ENCODE assay signal across 8 mouse cellular contexts in the genomic region with DNA sequence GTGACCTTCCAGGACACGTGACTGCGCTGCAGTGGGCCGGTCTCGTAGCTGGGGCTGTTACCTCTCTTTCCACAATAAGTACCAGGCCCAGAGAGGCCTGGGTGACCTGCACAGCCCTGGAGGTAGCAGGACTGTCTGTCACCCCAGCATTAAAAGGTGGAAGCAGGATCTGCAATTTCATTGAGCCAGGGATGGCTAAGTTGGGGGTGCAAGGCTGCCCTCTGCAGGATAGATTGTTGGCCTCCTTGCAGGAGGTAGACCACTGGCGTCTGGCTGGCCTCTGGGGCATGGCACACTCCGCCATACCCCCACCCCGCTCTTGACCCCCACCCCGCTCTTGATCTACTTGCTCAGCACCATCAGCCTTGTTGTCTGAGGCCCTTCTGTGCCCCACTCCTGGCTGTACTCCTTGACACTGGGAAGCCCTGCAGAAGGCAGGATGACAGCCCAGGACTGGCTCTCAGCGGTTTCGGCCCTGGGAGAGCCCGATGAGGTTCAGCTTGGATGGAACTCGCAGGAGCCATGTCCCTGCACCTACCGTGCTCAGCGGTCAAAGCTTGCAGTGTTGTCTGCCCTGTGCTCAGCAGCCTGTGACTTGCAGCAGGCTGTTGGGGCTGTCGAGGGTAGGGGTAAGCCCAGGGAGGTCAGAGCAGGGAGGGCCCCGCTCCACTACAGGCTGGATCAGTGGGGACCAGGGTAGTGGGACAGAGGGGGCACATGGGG. TPM values are rescaled to one million over a fixed set of nuclear protein-coding genes. Genes with fewer than 3 reads are reported as not detected.
DNase-seq lines count a peak whose midpoint lies in the region; ATAC-seq and TF ChIP-seq lines count a peak whose summit lies in the region.

No protein-coding gene starts in this region.

- peaks cover 69% of the 10 kb centered on the region for H3K4me1 ChIP-seq in G1E (ENCODE audit: insufficient read depth, low read depth, low read length)
- H3K4me1 ChIP-seq in heart, embryonic 15.5 days (replicated peaks), result peaks cover 37% of the 10 kb centered on the region
- H3K4me1 ChIP-seq in limb, embryonic 12.5 days (replicated peaks), result peaks cover 35% of the 10 kb centered on the region

- H3K4me3 ChIP-seq in G1E (ENCODE audit: low read depth, low read length), result peak overlapping the region; percentile 49; the same call in 1 of the 2 replicates
- peak overlapping the region; percentile 29 for H3K4me3 ChIP-seq in heart, embryonic 15.5 days
- H3K4me3 ChIP-seq in limb, embryonic 12.5 days (replicated peaks), result peak overlapping the region; percentile 16; the same call in 1 of the 2 replicates

- H3K9me3 ChIP-seq in G1E (replicated peaks), result no peaks in the 10 kb centered on the region
- no peaks in the 10 kb centered on the region for H3K9me3 ChIP-seq in heart, embryonic 15.5 days (replicated peaks)
- H3K9me3 ChIP-seq in limb, embryonic 12.5 days, result no peaks in the 10 kb centered on the region

- peaks cover 80% of the 10 kb centered on the region for H3K36me3 ChIP-seq in G1E (replicated peaks)
- H3K36me3 ChIP-seq in heart, embryonic 15.5 days, result peaks cover 47% of the 10 kb centered on the region
- H3K36me3 ChIP-seq in limb, embryonic 12.5 days, result peaks cover 71% of the 10 kb centered on the region

- peak; percentile 19 for DNase-seq in gastrocnemius, postnatal 10 days
- no peak for DNase-seq in gastrocnemius, postnatal 14 days
- DNase-seq in G1E (ENCODE audit: low spot score), result peak; percentile 40
- DNase-seq in retina, embryonic 14.5 days (ENCODE audit: low spot score), result peak; percentile 67
- DNase-seq in frontal cortex, postnatal 36 days (ENCODE audit: low spot score in 2 of 2), result no peak
- no peak for DNase-seq in right cerebral cortex, postnatal 4 days

- peak overlapping the region; percentile 10; the same call in 1 of the 2 replicates for H3K9ac ChIP-seq in heart, embryonic 15.5 days
- peak overlapping the region; percentile 51; the same call in 1 of the 2 replicates for H3K9ac ChIP-seq in limb, embryonic 12.5 days (replicated peaks)

- WGBS in heart, embryonic 15.5 days, result 49% methylated on average over 16 of the region's 16 CpGs
- WGBS in limb, embryonic 12.5 days, result 47% methylated on average over 16 of the region's 16 CpGs

- no peak for TF ChIP-seq CTCF in G1E (IDR thresholded peaks at IDR 0.05; ENCODE audit: low read depth, low read length)

- H3K27me3 ChIP-seq in G1E (ENCODE audit: insufficient read depth, low read length), result no peaks in the 10 kb centered on the region
- H3K27me3 ChIP-seq in heart, embryonic 15.5 days, result no peaks in the 10 kb centered on the region
- peaks cover 4% of the 10 kb centered on the region; the same call in 1 of the 2 replicates for H3K27me3 ChIP-seq in limb, embryonic 12.5 days

- no peak overlapping the region for H3K27ac ChIP-seq in heart, embryonic 15.5 days
- 0 out of 2 replicates have a peak overlapping the region, but pooled peaks have one; percentile 53 for H3K27ac ChIP-seq in limb, embryonic 12.5 days

- intact Hi-C loops in gastrocnemius, postnatal 14 days (cut with DNase I; ENCODE audit: low total_unique reads), result no loop called here

- H3K4me2 ChIP-seq in heart, embryonic 15.5 days, result peak overlapping the region; percentile 57
- peak overlapping the region; percentile 47 for H3K4me2 ChIP-seq in limb, embryonic 12.5 days

- no peak for ATAC-seq in G1E (ENCODE audit: extremely low read depth, insufficient number of reproducible peaks, low FRiP score, poor library complexity, severe bottlenecking)
- no peak for ATAC-seq in heart, embryonic 15.5 days (replicated peaks; ENCODE audit: insufficient number of reproducible peaks, insufficient read depth, low FRiP score, low read depth)
- ATAC-seq in limb, embryonic 12.5 days (ENCODE audit: insufficient number of reproducible peaks, insufficient read depth, low FRiP score, low TSS enrichment, low read depth), result no peak

RNA-seq across cellular contexts. Expression of a gene that starts 4.4 kb away (rescaled TPM):
- total RNA-seq in gastrocnemius, postnatal 10 days (2021), result 10 to 100 TPM; 11.0 to 14.5 TPM
- total RNA-seq in gastrocnemius, postnatal 14 days (2021), result 1 to 10 TPM; 7.7 to 10.0 TPM
- total RNA-seq in G1E (2014; fragmentation: Nextera tagmentation) (9.0 and 11.4 TPM in 2 replicates), G1E (2017) (23.5 and 23.9 TPM in 2 replicates)
- 77.9 and 80.5 TPM in 2 replicates for polyA plus RNA-seq in G1E (2012)
- 23.5 and 34.1 TPM in 2 replicates for polyA plus RNA-seq in heart, embryonic 15.5 days (2015; fragmentation: Nextera tagmentation; extraction: Ambion mirVana)
- polyA plus RNA-seq in limb, embryonic 12.5 days (2016; fragmentation: Nextera tagmentation; extraction: Ambion mirVana), result 57.7 and 58.7 TPM in 2 replicates

RNA-seq across cellular contexts. Expression of a gene that starts 12.0 kb away (rescaled TPM):
- 1 to 10 TPM; 2.3 to 3.8 TPM for total RNA-seq in gastrocnemius, postnatal 10 days (2021)
- total RNA-seq in gastrocnemius, postnatal 14 days (2021), result 1 to 10 TPM; 1.5 to 2.2 TPM
- not detected in 2 replicates for total RNA-seq in G1E (2014; fragmentation: Nextera tagmentation)
- 0.06 TPM in 1 of 2 replicates, not detected in the other for total RNA-seq in G1E (2017)
- polyA plus RNA-seq in G1E (2012), result 0.06 TPM in 1 of 2 replicates, not detected in the other
- polyA plus RNA-seq in heart, embryonic 15.5 days (2015; fragmentation: Nextera tagmentation; extraction: Ambion mirVana), result 11.3 and 17.9 TPM in 2 replicates
- 2.2 and 2.6 TPM in 2 replicates for polyA plus RNA-seq in limb, embryonic 12.5 days (2016; fragmentation: Nextera tagmentation; extraction: Ambion mirVana)

RNA-seq across cellular contexts. Expression of a gene that starts 23.7 kb away (rescaled TPM):
- 10 to 100 TPM; 24.0 to 30.8 TPM for total RNA-seq in gastrocnemius, postnatal 10 days (2021)
- 10 to 100 TPM; 18.5 to 22.8 TPM for total RNA-seq in gastrocnemius, postnatal 14 days (2021)
- 58.0 and 62.2 TPM in 2 replicates for total RNA-seq in G1E (2014; fragmentation: Nextera tagmentation)
- 58.8 and 66.6 TPM in 2 replicates for total RNA-seq in G1E (2017)
- 266 and 331 TPM in 2 replicates for polyA plus RNA-seq in G1E (2012)
- polyA plus RNA-seq in heart, embryonic 15.5 days (2015; fragmentation: Nextera tagmentation; extraction: Ambion mirVana), result 26.2 and 38.2 TPM in 2 replicates
- 63.9 and 68.5 TPM in 2 replicates for polyA plus RNA-seq in limb, embryonic 12.5 days (2016; fragmentation: Nextera tagmentation; extraction: Ambion mirVana)

RNA-seq across cellular contexts. Expression of a gene that starts 25.1 kb away (rescaled TPM):
- under 1 TPM; 0.14 to 0.36 TPM for total RNA-seq in gastrocnemius, postnatal 10 days (2021)
- not detected for total RNA-seq in gastrocnemius, postnatal 14 days (2021)
- total RNA-seq in G1E (2014; fragmentation: Nextera tagmentation) (0.44 TPM in 1 of 2 replicates, not detected in the other), G1E (2017) (1.8 and 1.9 TPM in 2 replicates)
- 1.4 and 1.6 TPM in 2 replicates for polyA plus RNA-seq in G1E (2012)
- 3.2 and 4.3 TPM in 2 replicates for polyA plus RNA-seq in heart, embryonic 15.5 days (2015; fragmentation: Nextera tagmentation; extraction: Ambion mirVana)
- 3.2 and 3.6 TPM in 2 replicates for polyA plus RNA-seq in limb, embryonic 12.5 days (2016; fragmentation: Nextera tagmentation; extraction: Ambion mirVana)

RNA-seq across cellular contexts. Expression of a gene that starts 26.6 kb away (rescaled TPM):
- 1 to 10 TPM in 1 of 2 experiments, under 1 TPM in 1; 0.96 to 1.3 TPM for total RNA-seq in gastrocnemius, postnatal 10 days (2021)
- total RNA-seq in gastrocnemius, postnatal 14 days (2021), result 1 to 10 TPM; 1.8 to 2.0 TPM
- total RNA-seq in G1E (2014; fragmentation: Nextera tagmentation) (not detected in 2 replicates), G1E (2017) (0.11 TPM in 1 of 2 replicates, not detected in the other)
- polyA plus RNA-seq in G1E (2012), result not detected in 2 replicates
- 0.04 TPM in 1 of 2 replicates, not detected in the other for polyA plus RNA-seq in heart, embryonic 15.5 days (2015; fragmentation: Nextera tagmentation; extraction: Ambion mirVana)
- 0.05 TPM in 1 of 2 replicates, not detected in the other for polyA plus RNA-seq in limb, embryonic 12.5 days (2016; fragmentation: Nextera tagmentation; extraction: Ambion mirVana)

Comparison
In these comparisons a context has a peak if more than half of its experiments do, and no peak if none do; other contexts are left out.
1. DNase-seq: peak in gastrocnemius, postnatal 10 days (single experiment), G1E (single experiment) and retina, embryonic 14.5 days (single experiment); none in gastrocnemius, postnatal 14 days (single experiment), frontal cortex, postnatal 36 days (0 of 2) and right cerebral cortex, postnatal 4 days (single experiment).
2. Peak in every context shown above with its lines, with median percentiles within 50 percentile points of each other: H3K4me3 ChIP-seq.